Mouse (Mus musculus) adrenal gland, adult 8-10 months (tissue): ENCODE results near the gene Abcb8. TPM values are rescaled to one million over a fixed set of nuclear protein-coding genes. Genes with fewer than 3 reads are reported as not detected.

Experiments used
- DNase-seq: peaks from one replicate; pipeline ENCODE4 v3.0.0; 2022
- total RNA-seq, 4 experiments: library from RNA; stranded (reverse); gene quantifications; 2 replicates each; pipeline ENCODE4 v1.2.4; 2022

The Abcb8 gene
- total RNA-seq, 4 experiments from 2014 or later, result 73.5 to 97.6 (median 86.0) TPM

- DNase-seq, result no peak
Observed at GRCm38 (mm10) chr5:24369767-24370166, 23.7 kb upstream of the Abcb8 start.

GRCm38 (mm10) chr5:24373807-24374206 is 19.7 kb upstream of the Abcb8 start:
- DNase-seq, result no peak

GRCm38 (mm10) chr5:24374216-24374615 is 19.2 kb upstream of the Abcb8 start:
- DNase-seq, result no peak

- no peak for DNase-seq
Observed at GRCm38 (mm10) chr5:24374666-24375328, 18.7 kb upstream of the Abcb8 start.

- no peak for DNase-seq
Observed at GRCm38 (mm10) chr5:24378700-24379099, 14.8 kb upstream of the Abcb8 start.

- DNase-seq, result no peak
Observed at GRCm38 (mm10) chr5:24379501-24379900, 14.0 kb upstream of the Abcb8 start.

GRCm38 (mm10) chr5:24380499-24380898 is 13.0 kb upstream of the Abcb8 start:
- no peak for DNase-seq

GRCm38 (mm10) chr5:24381486-24381885 is 12.0 kb upstream of the Abcb8 start:
- no peak for DNase-seq

GRCm38 (mm10) chr5:24381988-24382387 is 11.5 kb upstream of the Abcb8 start:
- DNase-seq, result no peak

- peak; percentile 94 for DNase-seq
Observed at GRCm38 (mm10) chr5:24383026-24383859, 10.2 kb upstream of the Abcb8 start.

- DNase-seq, result no peak
Observed at GRCm38 (mm10) chr5:24384407-24384806, 9.1 kb upstream of the Abcb8 start.

- DNase-seq, result no peak
Observed at GRCm38 (mm10) chr5:24385374-24385773, 8.1 kb upstream of the Abcb8 start.

GRCm38 (mm10) chr5:24385887-24386550 is 7.4 kb upstream of the Abcb8 start:
- DNase-seq, result no peak

- DNase-seq, result peak; percentile 37
Observed at GRCm38 (mm10) chr5:24387264-24388241, 5.9 kb upstream of the Abcb8 start.

GRCm38 (mm10) chr5:24388246-24388915 is 5.1 kb upstream of the Abcb8 start:
- no peak for DNase-seq

GRCm38 (mm10) chr5:24389011-24389657 is 4.3 kb upstream of the Abcb8 start:
- no peak for DNase-seq

- no peak for DNase-seq
Observed at GRCm38 (mm10) chr5:24389658-24390020, 3.8 kb upstream of the Abcb8 start.

GRCm38 (mm10) chr5:24391864-24392263 is 1.6 kb upstream of the Abcb8 start, which contains the start of gene Atg9b:
Gene Atg9b (minus strand): TSS chr5:24392143.
- DNase-seq, result no peak

GRCm38 (mm10) chr5:24392724-24393123 is 739 bp upstream of the Abcb8 start:
- peak; percentile 42 for DNase-seq

- peak; percentile 95 for DNase-seq
Observed at GRCm38 (mm10) chr5:24394165-24394894, 867 bp downstream of the Abcb8 start.
